Mouse (Mus musculus) liver, adult 2 months (tissue): ENCODE results near the gene Cplx2.

Experiments used
- CTCF ChIP-seq: fragments of 200-500 bp; IDR thresholded peaks from 2 replicates; pipeline ENCODE4 v1.5.1; 2011; ENCODE audit warnings: low read depth, low read length, control low read depth
- POLR2A ChIP-seq: fragments of 200-500 bp; IDR thresholded peaks from 2 replicates; pipeline ENCODE4 v1.6.1; 2011; ENCODE audit warnings: low read length, control low read depth; ENCODE audit not compliant: insufficient read depth; ENCODE audit errors: extremely low read depth

GRCm38 (mm10) chr13:54418781-54419327, 47.7 kb downstream of the Cplx2 start:
- TF ChIP-seq CTCF: no peak
- TF ChIP-seq POLR2A: no peak
